ENCODE assay signal across 8 mouse cellular contexts in the genomic region with DNA sequence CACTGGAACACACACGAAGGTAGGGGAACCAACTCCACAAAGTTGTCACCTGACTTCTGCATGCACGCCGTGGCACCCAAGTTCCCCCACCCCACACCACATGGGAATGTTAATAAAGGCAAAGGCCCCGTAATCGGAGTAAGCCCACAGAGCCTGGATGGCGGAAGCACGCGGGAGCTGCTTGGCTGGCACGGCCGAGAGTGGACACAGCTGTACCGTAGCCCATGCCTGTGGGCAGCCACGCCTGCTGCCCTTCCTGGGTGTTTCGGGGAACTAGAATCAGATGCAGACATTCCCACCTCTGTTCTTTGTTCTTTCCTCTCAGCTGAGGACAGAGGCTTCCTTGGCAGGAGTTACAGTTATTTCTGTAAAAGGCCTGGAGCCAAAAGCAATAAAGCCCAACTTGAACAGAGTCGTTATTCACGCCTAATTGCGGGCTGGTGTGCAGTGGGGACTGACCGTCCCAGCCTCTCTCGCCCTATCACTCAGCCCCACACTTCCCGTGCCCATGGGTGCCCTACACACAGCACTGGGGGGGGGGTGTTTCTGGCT.
A peak's percentile ranks its signal among the peaks of the same experiment; 100 is the strongest.
DNase-seq lines count a peak whose midpoint lies in the region; TF ChIP-seq lines count a peak whose summit lies in the region.

No protein-coding gene starts in this region.

- no peaks in the 10 kb centered on the region for H3K27me3 ChIP-seq in E14TG2a.4 (ENCODE audit: insufficient read depth, low read length)

- H3K9me3 ChIP-seq in E14TG2a.4 (ENCODE audit: low read length): no peaks in the 10 kb centered on the region

- no peak for TF ChIP-seq CTCF in E14TG2a.4 (conservative IDR thresholded peaks at IDR 0.05; ENCODE audit: low read length)

- peak; percentile 8 for DNase-seq in cerebellum, adult 9-11 months
- no peak for DNase-seq in cerebellum, adult 8-10 months
- DNase-seq in forelimb bud, embryonic 11.5 days (ENCODE audit: low read depth, low spot score): peak; percentile 61
- peak; percentile 57 to 59 for DNase-seq in kidney, adult 8-10 months
- DNase-seq in lung, postnatal 4 days: peak; percentile 24 to 48
- DNase-seq in spleen, postnatal 10 days (ENCODE audit: low spot score in 2 of 2): no peak
- no peak for DNase-seq in ovary, adult 18-20 months (ENCODE audit: low spot score)

- peaks cover 59% of the 10 kb centered on the region for H3K36me3 ChIP-seq in E14TG2a.4 (ENCODE audit: insufficient read depth, low read length)

- H3K4me1 ChIP-seq in E14TG2a.4 (replicated peaks; ENCODE audit: low read depth, low read length): peaks cover 97% of the 10 kb centered on the region

- peak overlapping the region; percentile 75 for H3K4me3 ChIP-seq in E14TG2a.4 (replicated peaks; ENCODE audit: low read length)

Comparison
In these comparisons a context has a peak if more than half of its experiments do, and no peak if none do; other contexts are left out.
1. DNase-seq: peak in cerebellum, adult 9-11 months (single experiment), forelimb bud, embryonic 11.5 days (single experiment), kidney, adult 8-10 months (2 of 2) and lung, postnatal 4 days (2 of 2); none in cerebellum, adult 8-10 months (single experiment), spleen, postnatal 10 days (0 of 2) and ovary, adult 18-20 months (single experiment).